Mouse (Mus musculus) heart, adult 2 months (tissue): ENCODE measurements around the gene Dnmbp. TPM values are rescaled to one million over a fixed set of nuclear protein-coding genes. Genes with fewer than 3 reads are reported as not detected.

Experiments
- DNase-seq, 2 experiments: peaks; one replicate each; pipeline ENCODE4 v3.0.0; 2021
- H3K27ac ChIP-seq: fragments of 200-600 bp; 2 replicates; pipeline ENCODE4 v1.8.1; 2022
- H3K27me3 ChIP-seq: fragments of 200-500 bp; 2 replicates; pipeline ENCODE4 v1.6.1; 2012; ENCODE audit warnings: mild to moderate bottlenecking, low read length, inconsistent platforms, mixed read lengths; ENCODE audit not compliant: control insufficient read depth, insufficient read depth
- H3K36me3 ChIP-seq: fragments of 200-500 bp; 2 replicates; pipeline ENCODE4 v1.6.1; 2012; ENCODE audit warnings: low read length, inconsistent platforms; ENCODE audit not compliant: control insufficient read depth, insufficient read depth
- H3K4me1 ChIP-seq: fragments of 200-500 bp; 2 replicates; pipeline ENCODE4 v1.6.1; 2011; ENCODE audit warnings: low read length; ENCODE audit not compliant: control insufficient read depth, insufficient read depth
- H3K4me3 ChIP-seq: fragments of 200-600 bp; 2 replicates; pipeline ENCODE4 v1.8.1; 2022
- H3K79me2 ChIP-seq: fragments of 200-500 bp; replicated peaks from 2 replicates; pipeline ENCODE4 v1.6.1; 2012; ENCODE audit warnings: mild to moderate bottlenecking, inconsistent platforms, low read length, moderate library complexity, mixed read lengths; ENCODE audit not compliant: control insufficient read depth, insufficient read depth
- H3K9ac ChIP-seq: fragments of 200-500 bp; 2 replicates; pipeline ENCODE4 v1.6.1; 2012; ENCODE audit warnings: low read depth, mild to moderate bottlenecking, control low read depth, inconsistent platforms, low read length, mixed read lengths
- CTCF ChIP-seq: fragments of 200-600 bp; IDR thresholded peaks from 2 replicates; pipeline ENCODE4 v1.8.1; 2022; ENCODE audit warnings: antibody characterized with exemption, mild to moderate bottlenecking, moderate library complexity
- EP300 ChIP-seq: fragments of 200-500 bp; IDR thresholded peaks from 2 replicates; pipeline ENCODE4 v1.6.1; 2011; ENCODE audit warnings: low read depth, low read length, control low read depth; ENCODE audit not compliant: insufficient read depth
- POLR2A ChIP-seq: fragments of 200-500 bp; IDR thresholded peaks from 2 replicates; pipeline ENCODE4 v1.6.1; 2011; ENCODE audit warnings: mild to moderate bottlenecking, low read depth, low read length, control low read depth; ENCODE audit not compliant: insufficient read depth
- WGBS: fragments of 180-500 bp; shearing (Covaris S2); methylation state at CpG from one replicate; pipeline ENCODE4 v1.1.7; 2018; 5-methylcytosine and 5-hydroxymethylcytosine counted together
- intact Hi-C: fragments of 180-260 bp; cut with DNase I; formaldehyde crosslinking; loops from one replicate; pipeline ENCODE4 v1.15.1; 2025
- polyA plus RNA-seq: library from polyadenylated mRNA; depleted of rRNA; stranded (reverse); fragments of >200 nt; gene quantifications from 2 replicates; pipeline ENCODE4 v1.2.3, GENCODE M21; 2012
- total RNA-seq, 2 experiments: library from RNA; stranded (reverse); gene quantifications; 2 replicates each; pipeline ENCODE4 v1.2.3; 2021

Dnmbp gene
- total and polyA plus RNA-seq, 3 experiments, result 7.1 to 9.8 (median 8.1) TPM

DNA sequence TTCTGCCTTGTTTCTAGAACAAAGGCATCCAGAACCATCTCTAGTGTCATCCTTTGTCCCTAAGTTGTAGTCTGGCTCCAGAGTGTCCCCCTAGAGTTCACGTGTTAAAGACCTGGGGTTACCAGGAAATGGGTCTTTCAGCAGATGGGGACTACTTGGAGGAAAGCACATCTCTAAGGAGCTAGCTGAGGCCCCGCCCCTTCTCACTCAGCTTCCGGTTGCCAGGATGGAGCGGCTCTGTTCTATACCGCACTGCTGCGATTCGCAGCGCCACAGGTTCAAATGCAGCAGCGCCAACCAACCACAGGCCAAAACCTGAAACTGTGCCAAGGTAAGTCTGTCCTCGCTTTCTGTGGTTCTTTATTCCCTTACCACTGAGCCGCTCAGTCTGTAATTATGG is 65.6 kb downstream of the Dnmbp start:
- TF ChIP-seq CTCF, result no peak
- no peak for TF ChIP-seq POLR2A
- TF ChIP-seq EP300, result no peak
- Histone ChIP-seq H3K9ac (no peak overlapping the region), H3K27me3 (no peaks in the 10 kb centered on the region), H3K4me1 (no peaks in the 10 kb centered on the region), H3K4me3 (no peak overlapping the region), H3K79me2 (no peaks in the 10 kb centered on the region), H3K27ac (no peak overlapping the region), H3K36me3 (no peaks in the 10 kb centered on the region)
- DNase-seq, result no peak
- WGBS, result 91% methylated on average over 11 of the region's 11 CpGs
- intact Hi-C loops, result loop anchor here (5.0 kb wide), 1 partner anchor 33 kb away; no protein-coding TSS in a partner anchor

DNA sequence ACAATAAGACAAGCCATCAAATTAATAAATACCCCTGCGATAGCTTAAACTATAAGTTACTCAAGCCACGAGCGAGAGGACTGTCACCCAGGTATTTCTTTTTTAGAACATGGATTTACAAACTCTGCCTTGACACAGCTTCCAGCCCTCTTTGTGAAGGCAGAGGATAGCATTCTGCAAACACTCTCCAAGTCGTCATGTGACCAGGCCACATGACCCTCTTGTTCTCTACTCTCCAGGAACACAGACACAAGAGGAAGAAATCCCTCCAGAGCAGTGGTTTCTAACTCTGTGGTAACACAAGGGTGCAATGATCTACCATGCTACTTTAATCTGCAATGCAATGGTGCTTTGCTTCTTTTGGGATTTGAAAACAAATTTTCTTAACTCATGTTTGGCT is 69.6 kb downstream of the Dnmbp start:
- no peaks in the 10 kb centered on the region for H3K79me2 ChIP-seq
- 92% methylated on average over 4 of the region's 4 CpGs for WGBS
- DNase-seq, result no peak
- no peak overlapping the region for H3K9ac ChIP-seq
- TF ChIP-seq CTCF (no peak), EP300 (no peak), POLR2A (no peak)
- H3K4me3 ChIP-seq, result no peak overlapping the region
- no peaks in the 10 kb centered on the region for H3K4me1 ChIP-seq
- intact Hi-C loops, result loop anchor here (5.0 kb wide), 1 partner anchor 37 kb away; no protein-coding TSS in a partner anchor
- H3K27ac ChIP-seq, result no peak overlapping the region
- no peaks in the 10 kb centered on the region for H3K36me3 ChIP-seq
- H3K27me3 ChIP-seq, result no peaks in the 10 kb centered on the region

DNA sequence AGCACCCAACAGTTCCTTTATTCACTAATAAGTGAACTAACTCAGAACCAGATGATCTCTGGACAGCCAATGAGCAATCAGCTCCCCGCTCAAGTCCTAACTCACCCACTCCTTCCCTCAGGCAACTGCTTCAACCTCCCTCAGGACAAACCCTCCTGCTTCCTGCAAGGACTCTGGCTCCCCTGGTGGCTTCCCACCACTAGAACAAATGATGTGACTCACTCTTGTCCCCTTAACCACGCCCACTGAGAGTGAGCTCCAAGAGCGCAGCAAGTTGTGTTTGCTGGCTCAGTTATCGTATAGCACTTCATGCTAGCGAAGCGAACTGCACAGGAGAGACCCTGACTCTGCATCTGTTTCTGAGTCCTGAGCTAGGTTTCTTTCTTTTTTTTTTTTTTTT is 82.6 kb downstream of the Dnmbp start:
- Histone ChIP-seq H3K4me1 (no peaks in the 10 kb centered on the region), H3K9ac (no peak overlapping the region), H3K79me2 (no peaks in the 10 kb centered on the region), H3K36me3 (no peaks in the 10 kb centered on the region), H3K27ac (no peak overlapping the region), H3K4me3 (no peak overlapping the region), H3K27me3 (no peaks in the 10 kb centered on the region)
- intact Hi-C loops, result no loop called here
- WGBS, result 68% methylated on average over 6 of the region's 6 CpGs
- TF ChIP-seq EP300, result no peak
- TF ChIP-seq CTCF, result peak; percentile 21; the same call in 1 of the 2 replicates
- no peak for DNase-seq

DNA sequence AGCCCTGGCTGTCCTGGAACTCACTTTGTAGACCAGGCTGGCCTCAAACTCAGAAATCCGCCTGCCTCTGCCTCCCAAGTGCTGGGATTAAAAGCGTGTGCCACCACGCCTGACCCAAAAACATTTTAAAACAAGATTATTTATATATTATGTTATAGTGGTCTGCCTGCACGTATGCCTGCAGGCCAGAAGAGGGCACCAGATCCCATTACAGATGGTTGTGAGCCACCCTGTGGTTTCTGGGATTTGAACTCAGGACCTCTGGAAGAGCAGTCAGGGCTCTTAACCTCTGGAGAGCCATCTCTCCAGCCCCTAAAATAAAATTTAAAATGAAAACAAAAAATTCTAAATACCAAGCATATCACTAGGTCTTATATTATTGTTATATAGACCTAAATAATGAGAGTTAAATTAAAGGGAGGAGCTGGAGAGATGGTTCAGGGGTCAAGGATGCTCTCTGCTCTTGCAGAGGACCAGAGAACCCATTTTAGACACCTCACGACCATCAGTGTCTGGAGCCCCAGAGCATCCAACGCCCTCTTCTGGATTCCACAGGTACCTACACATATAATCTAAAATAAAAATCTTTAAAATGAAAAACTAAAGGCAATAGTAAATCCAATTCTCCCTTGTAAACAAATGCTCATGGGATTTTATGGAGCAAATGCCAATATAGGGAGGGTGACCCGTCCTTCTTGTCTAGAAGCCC is 87.0 kb downstream of the Dnmbp start:
- intact Hi-C loops, result loop anchor here (2.0 to 5.0 kb wide), 2 partner anchors 52 to 89 kb away; partner anchors contain the start of gene Dnmbp
- H3K9ac ChIP-seq, result no peak overlapping the region
- no peaks in the 10 kb centered on the region for H3K36me3 ChIP-seq
- no peaks in the 10 kb centered on the region for H3K4me1 ChIP-seq
- no peak overlapping the region for H3K4me3 ChIP-seq
- no peaks in the 10 kb centered on the region for H3K79me2 ChIP-seq
- no peak overlapping the region for H3K27ac ChIP-seq
- WGBS, result 80% methylated on average over 7 of the region's 7 CpGs
- TF ChIP-seq CTCF (peak; percentile 75), EP300 (no peak)
- no peaks in the 10 kb centered on the region for H3K27me3 ChIP-seq
- DNase-seq, result no peak

DNA sequence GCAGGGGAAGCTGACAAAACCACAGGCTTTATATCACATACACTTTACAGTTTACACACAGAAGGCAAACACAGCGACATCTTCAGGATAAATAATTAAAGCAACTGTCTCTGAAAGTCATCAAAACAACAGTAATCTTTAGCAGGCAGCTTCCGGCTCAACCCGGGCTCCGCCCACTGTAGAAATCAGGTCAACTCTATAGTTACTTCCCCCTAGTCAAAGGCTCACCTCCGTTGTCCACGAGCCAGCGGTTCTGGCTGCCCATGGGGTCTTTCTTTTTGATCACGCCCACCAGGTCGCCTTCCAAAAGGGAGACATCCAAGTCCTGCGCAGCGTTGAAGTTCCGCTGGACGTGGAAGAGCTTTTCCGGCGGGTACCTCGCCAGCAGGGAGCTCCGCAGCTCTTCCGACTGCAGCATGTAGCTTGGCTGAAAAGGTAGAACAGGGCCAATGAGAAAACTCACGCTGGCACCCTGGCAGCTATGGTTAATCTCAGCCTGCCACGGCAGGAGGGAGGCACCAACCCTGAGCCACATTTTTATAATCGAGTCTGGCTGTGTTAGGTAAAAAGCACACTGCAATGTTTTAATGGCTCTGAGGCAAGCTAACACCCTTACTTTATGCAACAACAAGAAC is 87.9 kb downstream of the Dnmbp start:
- no peaks in the 10 kb centered on the region for H3K36me3 ChIP-seq
- no peak overlapping the region for H3K9ac ChIP-seq
- H3K27ac ChIP-seq, result no peak overlapping the region
- TF ChIP-seq EP300 (no peak), CTCF (no peak), POLR2A (no peak)
- intact Hi-C loops, result loop anchor here (2.0 to 5.0 kb wide), 2 partner anchors 53 to 90 kb away; partner anchors contain the start of gene Dnmbp
- H3K4me1 ChIP-seq, result no peaks in the 10 kb centered on the region
- H3K79me2 ChIP-seq, result no peaks in the 10 kb centered on the region
- WGBS, result 79% methylated on average over 21 of the region's 21 CpGs
- H3K27me3 ChIP-seq, result no peaks in the 10 kb centered on the region
- H3K4me3 ChIP-seq, result no peak overlapping the region
- DNase-seq, result no peak

DNA sequence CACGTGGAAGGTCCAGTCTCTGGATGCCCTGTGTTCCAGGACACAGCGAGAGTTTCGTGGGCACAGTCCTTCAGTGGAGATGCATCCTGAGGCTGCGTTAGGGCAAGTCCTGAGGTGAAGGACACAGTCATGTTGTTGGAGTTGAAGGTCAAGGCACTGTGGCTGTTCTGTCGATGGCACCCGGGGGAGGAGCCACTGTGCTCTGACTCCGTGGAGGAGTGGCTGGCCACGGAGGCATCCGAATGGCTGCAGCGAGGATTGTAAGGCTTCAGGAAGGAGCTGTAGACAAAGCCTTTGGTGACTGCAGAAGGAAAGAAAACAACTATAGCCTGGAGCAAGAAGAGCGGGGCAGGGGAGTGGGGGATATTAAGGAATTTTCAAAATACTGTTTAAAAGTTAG is 90.0 kb downstream of the Dnmbp start:
- 79% methylated on average over 11 of the region's 11 CpGs for WGBS
- no peak for DNase-seq
- H3K27me3 ChIP-seq, result no peaks in the 10 kb centered on the region
- H3K27ac ChIP-seq, result no peak overlapping the region
- TF ChIP-seq EP300, result no peak
- no peak for TF ChIP-seq CTCF
- TF ChIP-seq POLR2A, result no peak
- no peak overlapping the region for H3K4me3 ChIP-seq
- intact Hi-C loops, result loop anchor here (5.0 kb wide), 1 partner anchor 92 kb away; the partner anchor contains the start of gene Dnmbp
- no peak overlapping the region for H3K9ac ChIP-seq
- no peaks in the 10 kb centered on the region for H3K4me1 ChIP-seq
- no peaks in the 10 kb centered on the region for H3K79me2 ChIP-seq
- H3K36me3 ChIP-seq, result no peaks in the 10 kb centered on the region; the same call in 1 of the 2 replicates
